Mouse (Mus musculus): ENCODE data around the gene Usp8.
A peak's percentile ranks its signal among the peaks of the same experiment; 100 is the strongest.

The Usp8 gene

DNA sequence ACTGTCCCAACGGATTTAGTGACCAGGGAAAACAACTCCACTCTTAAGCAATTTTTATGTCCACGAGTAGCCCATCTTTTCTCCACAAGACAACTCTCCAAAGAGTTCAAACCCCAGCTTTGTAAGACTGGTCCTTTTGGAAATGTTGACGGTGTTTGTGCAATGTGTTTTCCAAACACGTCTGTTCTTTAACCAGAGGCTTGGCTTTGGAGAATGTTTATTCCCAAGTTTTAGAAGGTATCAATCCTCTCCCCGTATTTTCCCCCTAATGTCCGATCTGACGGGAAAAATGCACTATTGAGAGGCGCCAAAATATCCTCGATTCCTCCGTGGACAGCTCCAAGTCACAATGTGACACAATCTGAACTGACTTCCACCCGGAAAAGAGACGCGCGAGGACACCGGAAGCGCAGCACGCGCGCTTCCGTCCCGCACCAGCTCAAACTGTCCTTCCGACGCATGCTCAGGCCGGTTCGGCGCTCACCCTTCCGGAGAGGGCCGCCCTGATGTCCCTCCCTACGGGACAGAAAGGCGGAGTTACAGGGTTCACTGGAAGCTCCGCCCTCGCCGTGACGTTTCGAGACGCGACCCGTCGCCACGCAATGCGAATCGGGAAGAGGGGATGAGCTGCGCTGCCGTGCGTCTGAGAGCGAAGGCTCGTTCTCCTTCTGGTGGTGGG lies at the start of gene Usp8:
Gene Usp8 (plus strand): TSS at position 570 of the 679 bp plus-strand sequence.
- DNase-seq (ENCODE audit: low read depth), result peak; percentile 95

DNA sequence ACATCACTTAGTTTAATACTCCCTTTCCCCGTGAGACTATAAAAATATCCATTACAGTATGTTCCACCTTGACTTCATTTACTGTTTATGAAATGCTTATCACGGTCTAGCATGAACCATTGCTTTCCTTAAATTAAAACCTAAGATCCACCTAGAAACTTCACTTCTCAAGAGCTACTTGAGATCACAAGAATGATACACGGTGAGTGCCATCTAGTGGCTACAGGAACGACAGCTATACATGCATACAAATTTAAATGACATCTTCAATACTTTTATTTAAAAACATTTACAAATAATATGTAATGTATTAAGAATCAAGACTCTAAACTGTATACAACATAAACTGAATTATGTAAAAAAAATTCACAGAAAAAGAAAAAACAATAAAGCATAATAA lies 43.6 kb upstream of the Usp8 start:
- DNase-seq (ENCODE audit: low read depth), result peak; percentile 78

DNA sequence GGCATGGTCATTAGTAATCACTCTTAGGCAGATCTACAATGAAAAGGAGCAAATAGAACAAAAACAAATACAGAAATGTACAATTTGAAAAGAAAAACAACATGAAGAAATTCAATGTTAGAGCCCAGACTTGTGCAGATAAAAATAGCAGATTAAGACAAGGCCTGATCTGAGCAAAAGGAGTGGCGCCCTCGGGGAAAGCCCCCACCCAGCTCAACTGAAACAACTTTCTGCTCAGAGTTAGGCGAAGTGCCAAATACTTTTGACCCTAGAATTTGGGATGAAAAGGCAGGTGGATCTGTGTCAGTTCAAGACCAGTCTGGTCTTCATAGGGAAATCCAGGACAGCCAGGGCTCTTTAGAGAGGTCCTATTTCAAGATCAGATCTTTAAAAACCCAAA lies 41.1 kb upstream of the Usp8 start:
- no peak for DNase-seq (ENCODE audit: low read depth)

DNA sequence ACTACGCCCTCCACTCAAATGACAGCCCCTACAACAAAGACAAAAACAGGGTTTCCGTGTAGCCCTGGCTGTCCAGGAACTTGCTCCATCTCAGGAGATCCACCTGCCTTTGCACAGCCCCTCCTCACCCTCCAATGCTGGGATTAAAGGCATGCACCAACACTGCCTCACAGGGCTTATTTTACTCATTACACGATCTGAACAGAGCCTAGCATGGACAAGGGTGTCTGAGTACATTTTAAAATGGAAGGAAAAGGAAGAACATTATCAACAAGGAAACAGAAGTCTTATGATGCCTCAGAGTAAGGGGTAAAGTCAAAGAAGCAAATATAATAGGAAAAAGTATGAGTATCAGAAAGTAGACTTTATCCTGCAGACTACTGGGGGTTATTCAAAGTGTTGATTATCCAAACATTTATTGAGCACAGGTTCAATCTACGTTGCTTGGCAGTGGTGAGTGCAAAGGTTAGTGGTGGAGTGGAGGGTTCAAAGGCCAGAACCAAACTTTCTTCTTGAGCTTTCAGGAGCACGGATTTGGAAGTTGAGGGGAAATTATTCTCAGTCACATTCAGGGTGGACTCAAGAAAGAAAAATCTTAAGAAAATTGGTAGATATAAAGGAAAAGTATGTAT lies 38.4 kb upstream of the Usp8 start:
- DNase-seq (ENCODE audit: low read depth), result no peak

DNA sequence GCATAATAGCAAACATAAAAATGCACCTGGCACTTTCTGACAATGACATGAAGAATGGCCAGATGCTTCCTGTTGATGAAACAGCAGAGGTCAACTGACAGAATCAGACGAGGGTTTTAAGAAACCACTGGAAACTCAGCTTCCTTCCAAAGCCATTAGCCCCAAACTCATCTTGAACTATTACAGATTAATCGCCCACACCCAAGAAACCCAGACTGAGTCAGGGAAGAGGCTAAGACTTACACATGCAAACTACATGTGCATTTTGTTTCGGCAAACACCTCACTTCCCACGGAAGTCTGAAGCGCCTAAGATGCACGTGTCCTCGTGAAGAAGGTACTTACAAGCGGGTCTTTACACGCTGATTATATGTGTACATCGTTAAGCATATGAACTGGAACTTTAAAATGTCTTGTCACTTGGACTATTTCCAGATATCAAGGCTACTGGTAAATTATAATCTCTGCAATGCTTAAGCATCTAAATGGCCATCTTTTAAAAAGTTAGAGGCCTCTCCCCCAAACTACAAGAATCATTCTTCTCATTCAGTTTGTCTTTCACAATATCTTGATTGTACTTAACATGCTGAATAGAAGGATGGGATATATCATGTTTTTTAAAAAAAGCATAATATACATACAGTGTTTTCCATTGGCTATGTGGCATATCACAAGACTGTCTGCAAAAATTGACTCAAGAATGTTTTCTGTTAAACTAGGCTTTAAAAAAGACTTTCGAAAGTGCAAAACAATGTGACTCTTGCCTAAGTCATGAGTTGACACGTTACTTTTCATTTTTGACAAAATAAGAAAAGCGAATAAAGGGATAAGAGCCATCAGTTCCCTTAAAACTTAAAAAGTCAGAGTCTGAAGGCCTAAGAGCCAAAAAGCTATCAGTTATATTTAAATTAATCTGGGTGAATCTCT lies 33.5 kb upstream of the Usp8 start:
- DNase-seq (ENCODE audit: low read depth), result peak; percentile 70

DNA sequence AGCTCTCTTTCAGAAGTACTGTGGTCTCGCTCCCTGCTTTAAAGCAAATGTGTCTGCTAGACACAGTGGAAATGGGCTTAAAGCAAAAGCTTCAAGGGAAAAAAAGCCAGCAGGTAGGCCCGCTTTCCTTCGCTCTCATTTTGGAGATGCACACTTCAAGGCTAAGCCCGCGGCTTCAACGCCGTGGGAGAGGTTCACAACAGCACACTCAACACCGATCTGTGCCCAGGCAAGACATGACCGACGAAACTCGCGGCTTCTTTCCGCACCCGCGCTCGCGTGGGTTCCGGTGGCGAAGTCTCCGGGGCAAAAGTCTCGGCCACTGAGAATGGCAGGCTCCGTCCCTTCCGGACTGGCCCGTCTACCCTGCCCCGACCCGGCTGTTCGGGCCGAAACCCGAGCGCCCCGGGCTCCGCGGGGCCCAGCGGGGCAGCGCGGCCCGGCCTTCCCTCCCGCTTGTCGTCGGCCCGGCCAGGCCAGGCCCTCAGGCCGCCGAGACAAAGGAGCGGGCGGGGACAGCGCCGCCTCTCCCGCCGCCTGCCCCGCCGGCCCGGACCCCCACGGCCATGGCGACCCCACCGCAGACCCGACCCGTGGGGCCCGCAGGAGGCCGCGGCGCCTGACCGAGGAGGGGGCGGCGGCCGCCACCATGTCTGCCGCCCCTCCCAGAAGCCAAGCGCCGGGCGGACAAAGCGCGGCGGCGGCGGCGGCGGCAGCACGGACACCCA lies 32.5 kb upstream of the Usp8 start:
- peak; percentile 77 for DNase-seq (ENCODE audit: low read depth)

DNA sequence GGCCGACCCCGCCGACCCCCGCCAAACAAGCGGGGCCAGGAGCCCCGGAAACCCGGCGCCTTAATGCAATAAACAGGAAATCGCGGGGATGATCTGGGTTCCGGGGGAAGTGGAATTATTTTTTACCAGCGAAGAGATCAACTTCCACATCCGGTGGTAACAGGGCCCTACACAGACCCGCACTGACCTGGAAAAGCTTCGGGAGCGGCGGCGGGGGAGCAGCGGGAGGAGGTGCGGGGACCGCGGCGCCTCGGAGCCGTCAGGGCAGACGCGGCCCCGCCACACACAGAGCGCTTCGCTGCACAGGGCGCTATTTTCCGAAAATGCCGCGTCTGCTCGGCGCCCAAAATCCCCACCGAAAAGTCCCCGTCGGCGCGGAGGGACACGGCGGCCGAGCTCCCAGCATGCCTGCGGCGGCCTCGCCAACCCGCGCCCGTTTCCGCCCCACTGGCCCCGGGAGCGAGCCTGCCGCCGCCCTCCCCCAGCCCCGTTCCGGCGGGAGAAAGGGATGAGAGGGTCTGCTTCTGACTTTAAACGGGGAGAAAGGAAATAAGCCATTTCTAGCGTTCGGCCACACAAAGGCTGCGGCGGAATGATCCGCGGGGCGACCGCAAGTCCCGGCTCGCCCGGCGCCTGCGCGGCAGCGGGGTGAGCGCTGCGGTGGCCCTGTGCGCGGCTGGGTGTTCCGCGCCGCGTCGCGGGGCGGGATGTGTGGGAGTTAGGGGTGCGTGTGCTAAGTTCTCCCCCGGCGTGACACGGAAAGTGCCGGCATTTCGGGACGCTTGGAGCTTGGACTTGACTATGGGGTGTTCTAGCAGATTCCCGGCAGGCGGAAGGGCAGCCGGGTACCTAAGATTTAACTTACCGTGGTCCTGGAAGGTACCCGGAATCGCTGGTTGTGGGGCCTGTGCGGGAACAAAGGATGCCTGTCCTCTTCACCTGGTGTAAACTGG lies 31.7 kb upstream of the Usp8 start:
- peak; percentile 97 for DNase-seq (ENCODE audit: low read depth)

DNA sequence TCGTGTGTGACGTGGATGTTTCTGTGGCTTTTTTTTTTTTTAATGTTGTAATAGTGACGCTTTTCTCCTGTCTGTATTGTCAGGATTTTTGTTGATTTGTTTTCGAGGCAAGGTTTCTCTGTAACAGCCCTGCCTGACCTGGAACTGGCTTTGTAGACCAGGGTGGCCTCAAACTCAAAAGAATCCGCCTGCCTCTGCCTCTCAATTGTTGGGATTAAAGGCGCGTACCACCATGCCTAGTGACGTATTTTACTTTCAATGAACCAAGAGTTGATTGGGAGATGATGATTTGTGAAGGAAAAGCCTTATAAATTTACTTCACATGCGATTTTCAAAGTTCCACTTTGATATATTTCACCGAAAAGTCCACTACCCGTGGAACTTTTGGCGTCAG lies 31.0 kb upstream of the Usp8 start, which contains the start of gene Gabpb1:
Gene Gabpb1 (minus strand): TSS at position 216 of the 394 bp plus-strand sequence.
- no peak for DNase-seq (ENCODE audit: low read depth)

DNA sequence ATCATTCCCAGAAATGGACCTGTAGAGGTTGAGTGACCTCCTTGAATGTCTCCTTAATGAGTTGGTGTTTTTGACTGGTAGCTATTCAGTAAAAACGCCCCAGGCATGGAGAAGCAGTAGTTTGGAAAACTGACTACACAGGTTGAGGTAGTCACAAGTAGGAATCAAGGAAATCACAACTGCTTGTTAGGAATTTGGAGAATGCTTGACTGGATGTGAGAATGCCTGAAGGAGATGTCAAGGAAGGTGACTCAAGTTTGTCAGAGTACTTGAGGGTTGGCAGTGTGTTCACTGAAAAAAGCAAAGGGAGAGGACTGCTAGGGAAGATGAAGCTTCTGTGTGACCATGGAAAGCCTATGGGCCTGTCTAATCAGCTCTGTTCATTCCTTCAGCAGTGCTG lies 29.8 kb upstream of the Usp8 start:
- DNase-seq (ENCODE audit: low read depth), result no peak

DNA sequence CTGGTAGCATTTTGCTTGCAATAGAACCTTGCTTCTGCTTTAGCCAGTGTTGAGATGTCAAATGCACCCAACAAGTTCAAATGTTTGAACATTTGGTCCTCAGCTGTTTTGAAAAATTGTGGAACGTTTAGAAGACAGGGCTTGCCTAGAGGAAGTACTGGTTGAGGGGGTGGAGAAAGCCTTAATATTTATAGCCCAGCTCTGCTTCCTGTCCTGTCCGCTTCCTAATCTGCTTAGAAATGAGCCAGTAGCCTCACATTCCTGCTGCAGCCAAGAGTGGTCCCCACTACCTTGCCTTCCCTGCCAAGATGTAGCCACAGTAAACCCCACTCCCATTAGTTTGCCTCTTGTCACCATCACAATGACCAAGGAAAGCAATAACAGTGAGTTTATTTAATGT lies 24.8 kb upstream of the Usp8 start:
- no peak for DNase-seq (ENCODE audit: low read depth)

DNA sequence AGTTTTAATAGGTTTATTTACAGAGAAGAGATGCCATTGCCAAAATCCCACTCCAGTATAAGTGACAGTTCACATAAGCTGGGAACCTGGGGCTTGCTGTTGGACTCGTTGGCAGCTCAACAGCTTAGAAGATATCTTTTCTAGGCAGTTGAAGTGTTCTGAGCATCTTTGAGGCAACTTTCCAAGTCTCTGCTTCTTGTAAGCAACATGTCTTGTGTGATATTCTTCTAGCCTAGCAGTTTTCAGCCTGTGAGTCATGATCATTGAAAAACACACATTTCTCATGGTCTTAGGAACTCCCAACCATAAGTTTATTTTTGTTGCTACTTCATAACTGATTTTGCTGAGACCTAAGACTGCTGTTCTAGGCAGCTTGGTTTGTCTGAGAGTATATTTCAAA lies 24.2 kb upstream of the Usp8 start:
- DNase-seq (ENCODE audit: low read depth), result no peak

DNA sequence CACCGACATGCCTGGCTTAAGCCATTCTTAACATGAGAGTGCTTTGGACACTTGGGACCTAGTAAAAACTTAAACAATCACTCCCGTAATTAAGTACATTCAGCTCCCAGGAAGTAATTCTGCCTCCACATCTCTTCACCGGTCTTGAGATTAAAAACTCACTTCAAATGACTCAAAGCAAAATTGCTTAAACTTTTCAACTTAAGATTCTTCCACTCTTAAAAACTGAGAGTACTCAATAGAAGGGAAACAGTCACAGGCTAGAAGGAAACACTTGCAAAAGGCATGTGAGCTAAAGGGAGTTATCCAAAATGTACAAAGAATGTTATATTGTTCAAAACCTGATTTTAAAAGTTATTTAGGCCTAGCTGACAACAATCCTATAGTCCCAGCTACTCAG lies 15.8 kb upstream of the Usp8 start:
- no peak for DNase-seq (ENCODE audit: low read depth)

DNA sequence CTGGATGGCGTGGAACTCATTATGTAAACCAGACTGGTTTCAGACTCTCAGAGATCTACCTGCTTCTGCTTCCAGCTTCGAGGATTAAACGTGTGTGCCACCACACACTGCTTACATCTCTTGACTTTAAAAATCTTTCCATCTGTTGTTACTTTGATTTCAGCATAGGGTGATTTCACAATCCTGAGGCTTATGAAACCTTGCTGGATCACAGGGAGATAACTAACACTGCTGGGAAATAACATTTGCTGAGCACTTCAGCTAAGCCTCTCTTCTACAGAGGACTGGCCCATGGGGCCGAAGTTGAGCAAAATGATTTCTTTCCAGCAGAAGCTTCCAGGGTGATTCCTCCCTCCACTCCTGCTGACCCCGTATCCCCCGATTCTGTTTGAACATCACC lies 11.8 kb upstream of the Usp8 start:
- DNase-seq (ENCODE audit: low read depth), result no peak

DNA sequence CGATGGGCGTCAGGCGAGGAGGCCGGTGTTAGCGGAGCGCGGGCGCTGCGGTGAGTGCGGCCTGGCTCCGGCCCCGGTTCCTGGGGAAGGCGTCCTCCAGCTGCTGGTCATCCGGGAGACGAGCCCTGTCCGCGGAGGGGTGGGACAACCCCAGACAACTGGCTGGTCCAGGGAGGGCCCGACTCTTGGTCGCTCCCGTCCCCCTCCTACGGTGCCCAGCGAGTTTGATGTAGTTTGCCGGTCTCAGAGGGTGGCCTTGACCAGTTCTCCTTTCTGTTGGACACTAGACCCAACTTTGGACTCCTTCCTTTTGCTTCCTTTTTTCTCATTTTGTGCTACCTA lies 281 bp downstream of the Usp8 start:
- no peak for DNase-seq (ENCODE audit: low read depth)

DNA sequence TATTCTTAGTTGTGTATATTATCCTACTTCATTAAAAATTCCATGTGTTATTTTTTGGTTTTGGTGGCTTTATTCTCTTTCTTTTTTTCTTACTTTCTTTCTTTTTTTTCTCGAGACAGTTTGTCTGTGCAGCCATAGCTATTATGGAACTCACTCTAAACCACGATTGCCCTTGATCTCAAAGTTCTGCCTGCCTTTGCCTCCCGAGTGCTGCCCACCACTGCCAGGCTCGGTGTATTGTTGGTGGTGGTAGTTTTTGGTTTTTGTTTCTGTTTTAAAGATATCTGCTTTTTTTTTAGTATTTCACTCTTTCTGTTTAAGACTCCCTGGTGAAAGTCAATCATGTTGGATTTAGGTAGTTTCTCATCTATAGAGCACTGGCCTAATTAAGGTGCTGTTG lies 1.2 kb downstream of the Usp8 start:
- DNase-seq (ENCODE audit: low read depth), result peak; percentile 42

DNA sequence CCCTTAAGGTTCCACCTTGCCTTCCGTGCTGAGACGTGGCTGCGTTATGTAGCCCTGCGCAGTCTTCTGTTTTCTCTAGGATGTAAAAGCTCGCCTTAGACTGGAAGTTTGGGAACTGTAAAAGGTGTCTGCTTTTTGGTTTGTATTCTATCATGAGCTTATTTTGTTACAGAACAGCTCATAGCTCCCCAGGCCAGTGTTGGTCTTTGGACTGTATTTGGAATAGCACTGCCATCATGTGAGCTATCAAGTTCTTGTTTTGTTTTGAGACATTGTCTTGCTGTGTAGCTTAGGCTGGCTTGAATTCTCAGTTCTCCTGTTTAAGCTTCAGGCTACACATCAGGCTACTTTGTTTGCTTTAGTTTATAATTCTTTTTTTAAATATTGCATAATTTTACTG lies 5.4 kb downstream of the Usp8 start:
- no peak for DNase-seq (ENCODE audit: low read depth)

DNA sequence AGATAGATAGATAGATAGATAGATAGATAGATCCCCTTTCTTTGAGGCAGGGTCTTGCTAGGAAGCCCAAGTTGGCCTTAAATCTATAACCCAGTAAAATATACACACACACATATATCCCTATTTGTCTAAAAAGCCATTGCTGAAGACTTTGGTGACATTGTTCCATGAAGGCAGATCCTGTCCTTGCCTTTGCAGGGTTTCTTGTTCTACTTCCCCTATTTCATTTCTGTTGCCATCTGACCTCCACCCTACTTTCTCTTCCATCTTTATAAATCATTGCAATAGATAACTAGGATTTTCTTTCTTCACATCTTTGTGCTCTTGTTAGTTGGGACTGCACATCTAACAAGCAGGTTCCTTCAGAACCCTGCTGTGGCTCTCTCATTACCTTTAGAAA lies 5.8 kb downstream of the Usp8 start:
- no peak for DNase-seq (ENCODE audit: low read depth)

DNA sequence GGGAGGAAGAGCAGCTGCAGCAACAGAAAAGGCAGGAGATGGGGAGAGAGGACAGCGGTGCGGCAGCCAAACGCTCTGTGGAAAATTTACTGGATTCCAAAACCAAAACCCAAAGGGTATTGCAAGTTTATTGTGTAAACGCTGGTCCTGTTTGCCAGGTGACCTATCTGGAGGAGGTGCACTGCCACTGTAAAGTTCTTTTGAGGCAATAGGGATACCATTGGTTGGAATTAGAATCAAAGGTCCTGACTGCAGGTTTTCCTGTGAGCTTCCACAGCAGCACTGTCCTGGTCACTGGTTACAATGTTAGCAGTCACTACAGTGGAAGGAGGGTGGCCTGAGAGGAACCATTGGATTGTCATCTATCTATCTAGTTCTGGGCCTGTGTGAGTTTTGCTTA lies 22.1 kb downstream of the Usp8 start:
- no peak for DNase-seq (ENCODE audit: low read depth)

DNA sequence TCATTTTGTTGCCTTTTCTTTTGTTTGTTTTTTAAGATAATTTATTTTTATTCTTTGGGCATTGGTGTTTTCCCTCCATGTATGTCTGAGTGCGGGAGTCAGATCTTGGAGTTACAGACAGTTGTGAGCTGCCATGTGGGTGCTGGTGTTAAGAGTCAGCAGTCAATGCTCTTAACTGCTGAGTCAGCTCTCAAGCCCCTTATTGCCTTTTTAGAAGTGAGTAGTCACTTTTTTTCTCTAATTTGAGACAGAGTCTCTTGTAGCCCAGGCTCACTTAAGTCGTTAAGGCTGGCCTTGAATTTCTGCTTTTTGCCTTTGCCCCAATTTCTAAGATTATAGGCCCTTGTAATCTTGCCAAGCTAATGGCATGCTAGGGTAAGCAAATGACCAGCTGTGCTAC lies 23.4 kb downstream of the Usp8 start:
- DNase-seq (ENCODE audit: low read depth), result no peak

DNA sequence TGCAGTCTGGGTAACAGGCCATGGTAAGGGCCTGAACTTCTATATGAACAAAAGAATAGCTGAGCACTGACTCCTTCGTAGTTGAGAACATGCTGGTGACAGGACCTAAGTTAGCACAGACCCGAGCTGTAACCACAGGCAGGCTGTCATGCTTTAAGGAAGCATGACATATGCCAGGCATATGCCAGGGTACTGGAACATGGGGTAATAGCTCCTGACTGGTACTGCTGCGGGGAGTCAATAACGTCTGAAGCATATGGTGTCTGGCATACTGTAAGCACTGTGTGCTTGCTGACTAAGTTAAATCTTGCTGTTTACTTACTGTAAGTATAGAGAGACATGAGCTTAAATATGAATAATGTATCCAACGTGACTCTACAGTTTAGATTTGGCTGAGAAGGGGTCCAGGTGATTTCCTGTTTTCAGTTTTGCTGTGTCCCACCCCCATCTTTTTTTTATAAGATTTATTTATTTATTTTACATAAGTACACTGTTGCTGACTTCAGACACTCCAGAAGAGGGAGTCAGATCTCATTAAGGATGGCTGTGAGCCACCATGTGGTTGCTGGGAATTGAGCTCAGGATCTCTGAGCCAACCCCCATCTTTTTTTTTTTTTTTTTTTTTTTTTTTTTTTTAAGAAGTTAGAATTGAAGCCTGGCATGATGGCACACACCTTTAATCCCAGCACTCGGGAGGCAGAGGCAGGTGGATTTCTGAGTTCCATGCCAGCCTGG lies 28.4 kb downstream of the Usp8 start:
- DNase-seq (ENCODE audit: low read depth), result no peak

DNA sequence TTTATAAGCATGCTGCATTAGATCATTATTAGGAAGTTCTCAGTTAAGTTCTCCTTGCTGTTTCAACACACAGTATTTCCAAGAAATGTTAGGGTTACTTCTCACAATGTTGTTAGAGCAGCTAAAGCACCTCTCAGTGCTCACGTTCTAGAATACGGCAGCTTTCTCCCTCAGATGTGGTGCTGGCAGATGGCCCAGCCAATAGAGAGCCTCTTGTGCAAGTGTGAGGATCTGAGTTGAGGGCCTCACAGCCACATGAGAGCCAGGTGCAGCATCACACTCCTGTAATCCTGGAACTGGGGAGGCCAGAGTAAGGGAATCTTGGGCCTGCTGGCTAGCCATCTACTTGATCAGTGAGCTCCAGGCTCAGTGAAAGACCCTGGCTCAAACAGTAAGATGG lies 33.2 kb downstream of the Usp8 start:
- DNase-seq (ENCODE audit: low read depth), result no peak

Measured in naive thymus-derived CD4-positive, alpha-beta T cell, adult 2 months (primary cell).